Mouse (Mus musculus) frontal cortex, postnatal 36 days (tissue): Measurements from ENCODE around the gene Ppil4.
A peak's percentile ranks its signal among the peaks of the same experiment; 100 is the strongest.
"Not testable (repeated sequence)": the region's sequence is repeated elsewhere in the genome, so short reads cannot be mapped to it uniquely, and the experiment has no call there.

ENCODE experiments used
- DNase-seq, 2 experiments: peaks; one replicate each; pipeline ENCODE4 v3.0.0; 2022; ENCODE audit warnings: low spot score in 2 of 2

The Ppil4 gene

DNA sequence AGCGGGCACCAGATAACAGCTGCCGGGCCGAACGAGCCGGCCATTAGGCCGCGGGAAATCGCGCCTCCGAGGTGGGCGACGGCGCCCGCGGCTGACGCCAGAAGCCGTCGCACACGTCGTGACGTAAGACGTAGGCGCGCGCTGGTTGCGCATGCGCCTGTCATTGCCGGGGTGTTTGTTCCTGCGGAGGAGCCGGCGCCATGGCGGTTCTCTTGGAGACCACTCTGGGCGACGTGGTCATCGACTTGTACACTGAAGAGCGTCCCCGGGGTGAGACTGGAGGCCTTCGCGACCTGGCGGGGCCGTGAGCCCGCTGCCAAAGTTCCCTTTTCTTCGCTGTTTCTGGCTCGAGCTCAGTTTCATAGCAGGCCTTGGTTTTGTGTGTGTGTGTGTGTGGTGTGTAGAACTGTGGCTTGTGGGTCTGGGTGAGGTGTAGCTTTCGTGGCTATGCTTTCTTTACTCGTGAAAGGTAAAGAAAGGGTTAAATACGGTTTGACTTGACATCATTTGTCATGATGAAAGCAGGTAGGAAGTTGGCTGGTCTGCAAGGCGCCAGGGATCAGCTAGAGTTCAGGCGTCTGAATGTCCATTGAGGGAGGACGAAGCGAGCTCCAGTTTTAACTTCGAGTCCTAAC, at the start of gene Ppil4, which contains the start of gene Ginm1:
TSS of gene Ppil4 (plus strand) at position 141 of the 635 bp plus-strand sequence.
TSS of gene Ginm1 (minus strand) at position 74 of the 635 bp plus-strand sequence.
- peak; percentile 89 to 91 for DNase-seq

- not testable (repeated sequence) for DNase-seq
These were observed 47.2 kb upstream of the Ppil4 start for GRCm38 (mm10) chr10:7745528-7745927.

DNA sequence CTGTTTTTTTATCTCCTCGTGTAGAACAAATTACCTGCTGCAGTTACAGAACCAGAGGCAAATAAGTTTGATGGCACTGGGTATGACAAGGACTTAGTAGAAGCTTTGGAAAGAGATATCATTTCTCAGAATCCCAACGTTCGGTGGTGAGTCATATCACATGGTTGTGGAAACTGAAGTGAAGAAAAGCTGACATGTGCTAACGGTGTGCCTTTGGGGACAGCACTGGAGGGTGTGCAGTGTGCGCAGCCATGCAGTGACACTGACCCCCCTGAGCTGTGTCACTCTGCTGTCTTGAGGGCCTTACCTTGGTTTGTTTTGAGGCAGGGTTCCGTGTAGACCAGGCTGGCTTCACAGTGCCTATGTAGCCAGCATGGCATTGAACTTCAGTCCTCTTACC, 43.9 kb upstream of the Ppil4 start:
- no peak for DNase-seq

GRCm38 (mm10) chr10:7757544-7757943, 35.1 kb upstream of the Ppil4 start:
- no peak for DNase-seq

DNA sequence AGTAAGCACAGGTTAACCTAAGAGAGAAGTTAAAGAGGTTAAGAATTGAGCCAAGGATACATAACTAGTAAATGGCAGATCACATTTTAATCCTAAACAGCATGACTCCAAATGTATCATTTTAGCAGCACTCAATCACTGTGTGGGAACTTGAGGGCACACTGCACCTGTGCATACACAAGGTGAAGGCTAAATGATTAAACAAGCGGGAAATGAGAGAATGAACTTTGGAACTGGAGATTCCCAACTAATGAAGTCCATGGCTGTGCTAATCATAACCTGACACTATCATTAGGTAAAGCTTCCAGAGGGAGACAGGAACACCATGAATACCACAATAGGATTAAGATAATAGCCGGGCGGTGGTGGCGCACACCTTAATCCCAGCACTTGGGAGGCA, 20.3 kb upstream of the Ppil4 start:
- no peak for DNase-seq

- DNase-seq, result no peak
These were observed 19.9 kb upstream of the Ppil4 start for GRCm38 (mm10) chr10:7772769-7773168.

- no peak for DNase-seq
These were observed 17.3 kb upstream of the Ppil4 start for GRCm38 (mm10) chr10:7775421-7775820.

DNA sequence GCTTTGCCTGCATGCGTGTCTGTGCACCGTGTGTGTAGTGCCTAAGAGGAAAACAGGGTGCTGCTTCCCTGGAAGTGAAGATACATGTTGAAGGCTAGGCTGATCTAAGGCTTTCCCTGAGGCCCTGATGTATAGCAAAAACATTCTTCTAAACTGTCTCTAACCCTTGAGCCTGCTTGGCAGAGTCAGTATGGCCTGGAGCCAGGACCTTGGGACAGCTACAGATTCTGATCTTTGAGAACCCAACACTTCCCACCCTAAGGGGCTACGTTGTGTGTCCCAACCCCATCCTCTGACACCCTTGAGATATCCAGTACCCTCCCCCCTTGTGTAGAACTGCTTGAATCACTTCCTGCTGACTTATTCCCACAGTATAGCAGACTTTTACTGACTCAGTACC, 14.3 kb upstream of the Ppil4 start:
- DNase-seq, result no peak

- no peak for DNase-seq
These were observed 12.9 kb upstream of the Ppil4 start for GRCm38 (mm10) chr10:7779751-7780237.

GRCm38 (mm10) chr10:7780238-7781176, 12.2 kb upstream of the Ppil4 start:
- DNase-seq, result peak; percentile 77 to 80

DNA sequence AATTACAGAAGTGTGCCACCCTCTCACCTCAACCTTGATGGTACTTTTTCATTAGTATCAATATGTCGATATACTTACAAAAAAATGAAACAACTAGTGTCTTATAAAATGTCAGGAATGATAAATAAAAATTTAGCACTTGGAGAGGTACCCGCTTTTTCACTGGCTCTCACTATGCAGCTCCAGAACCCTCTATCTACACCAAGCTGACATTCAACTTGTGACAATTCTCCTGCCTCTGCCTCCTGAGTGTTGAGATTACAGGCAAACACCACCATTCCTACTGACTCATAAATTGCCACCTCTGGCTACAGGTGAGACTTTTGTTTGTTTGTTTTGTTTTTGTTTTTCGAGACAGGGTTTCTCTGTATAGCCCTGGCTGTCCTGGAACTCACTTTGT, 11.5 kb upstream of the Ppil4 start:
- DNase-seq, result no peak

DNA sequence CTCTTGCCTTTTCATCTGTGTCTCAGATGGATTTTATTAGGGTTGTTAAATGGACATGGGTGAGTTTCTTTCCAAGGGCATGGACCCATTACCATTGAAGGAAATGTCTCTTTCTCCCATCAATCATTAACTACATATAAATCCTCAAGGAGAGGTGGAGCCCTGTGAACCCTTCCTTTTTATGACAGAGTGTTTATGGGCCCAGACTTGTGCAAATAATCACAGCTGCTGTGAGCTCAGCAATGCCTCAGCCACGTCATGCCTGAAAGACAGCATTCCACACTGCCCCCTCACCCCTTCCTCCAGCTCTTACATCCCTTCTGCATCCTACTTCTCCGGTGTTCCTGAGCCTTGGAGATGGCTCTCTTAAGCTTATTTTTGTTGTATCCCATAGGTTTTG, 5.4 kb upstream of the Ppil4 start:
- DNase-seq, result no peak

GRCm38 (mm10) chr10:7792254-7792750, 389 bp upstream of the Ppil4 start:
- no peak for DNase-seq

DNA sequence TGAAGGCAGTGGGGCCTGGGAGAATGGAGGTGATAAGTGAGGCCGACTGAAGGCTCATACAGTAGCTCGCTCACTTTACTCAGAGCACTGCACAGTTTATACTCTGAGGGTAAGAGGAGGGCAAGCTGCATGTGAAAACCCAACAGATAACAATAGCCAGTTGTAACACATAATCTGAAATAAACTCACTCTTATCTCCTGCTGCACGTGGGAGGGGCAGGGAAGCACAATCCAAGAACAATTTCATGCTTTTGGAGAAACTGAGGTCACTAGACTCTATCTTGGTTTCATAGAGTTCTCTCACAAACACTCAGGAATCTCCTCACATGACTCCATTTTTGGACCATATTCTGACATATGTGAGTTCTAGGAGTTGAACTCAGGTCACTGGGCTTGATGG, 8.6 kb downstream of the Ppil4 start:
- no peak for DNase-seq

- DNase-seq, result no peak
These were observed 9.9 kb downstream of the Ppil4 start for GRCm38 (mm10) chr10:7802519-7803140.

- peak; percentile 18 to 72 for DNase-seq
These were observed 17.2 kb downstream of the Ppil4 start for GRCm38 (mm10) chr10:7809937-7810336.

DNA sequence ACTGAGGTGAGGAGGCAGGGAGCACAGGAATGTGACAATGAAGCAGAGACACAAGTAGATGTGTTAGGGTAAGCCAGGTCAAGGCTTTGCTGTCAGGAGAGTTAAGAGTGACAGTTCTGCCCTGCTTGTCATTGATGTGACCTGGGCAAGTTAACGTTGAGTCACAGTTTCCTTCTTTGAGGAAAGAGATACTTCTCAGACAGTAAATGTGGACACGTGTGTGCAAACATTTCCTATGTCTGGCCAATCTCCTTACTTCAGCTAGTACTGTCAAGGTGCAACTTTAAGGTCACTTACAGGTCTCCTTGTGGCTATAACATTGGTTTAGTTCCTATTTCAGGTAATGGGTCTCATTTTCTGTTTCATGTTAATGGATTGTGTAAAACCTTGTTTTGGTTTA, 23.8 kb downstream of the Ppil4 start:
- DNase-seq, result no peak

- DNase-seq, result no peak
These were observed 26.0 kb downstream of the Ppil4 start for GRCm38 (mm10) chr10:7818676-7819075.

- no peak for DNase-seq
These were observed 26.5 kb downstream of the Ppil4 start for GRCm38 (mm10) chr10:7819156-7819555.

DNA sequence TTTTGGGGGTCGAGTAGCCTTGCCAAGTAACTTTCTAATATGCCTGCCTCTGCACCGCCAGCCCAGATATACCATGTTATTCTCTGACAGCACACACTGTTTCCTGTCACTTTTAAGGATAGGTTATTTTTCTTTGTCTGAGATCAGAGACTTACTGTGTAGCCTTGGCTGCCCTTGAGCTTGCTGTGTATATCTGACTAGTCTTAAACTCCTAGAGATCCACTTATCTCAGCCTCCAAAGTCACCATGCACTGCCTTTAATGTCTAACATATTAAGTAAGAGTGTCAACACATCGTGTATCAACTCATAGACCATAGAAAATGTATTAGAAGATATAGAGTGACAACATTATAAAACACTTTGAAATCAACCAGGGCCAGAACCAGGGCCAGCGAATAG, 26.9 kb downstream of the Ppil4 start:
- DNase-seq, result no peak

- DNase-seq, result no peak
These were observed 27.5 kb downstream of the Ppil4 start for GRCm38 (mm10) chr10:7820171-7820570.

DNA sequence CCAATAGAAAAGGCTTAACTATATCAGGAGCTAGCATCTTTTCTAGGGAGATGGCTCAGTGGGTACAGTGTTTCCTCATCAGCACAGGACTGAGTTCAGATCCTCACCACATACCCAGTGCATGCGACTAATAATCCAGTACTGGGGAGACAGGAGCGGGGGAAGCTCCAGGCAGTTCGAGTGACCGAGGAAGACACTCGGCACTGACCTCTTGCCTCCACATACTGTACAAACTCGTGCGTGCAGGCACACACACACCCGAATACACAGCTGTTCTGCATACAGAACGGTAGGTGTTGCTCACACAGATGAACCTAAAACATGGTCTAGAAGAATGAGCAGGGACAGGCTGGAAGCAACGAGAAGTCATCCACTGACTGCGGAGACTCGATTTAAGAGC, 29.3 kb downstream of the Ppil4 start:
- no peak for DNase-seq
